Mouse (Mus musculus) megakaryocyte, adult 5-6 weeks (primary cell): Measurements from ENCODE around the gene Cep68. TPM values are rescaled to one million over a fixed set of nuclear protein-coding genes. Genes with fewer than 3 reads are reported as not detected.
A peak's percentile ranks its signal among the peaks of the same experiment; 100 is the strongest.

Experiments
- ATAC-seq: 2 replicates; pipeline ENCODE4 v1.8.0; 2016; ENCODE audit warnings: mild to moderate bottlenecking, inconsistent platforms; ENCODE audit not compliant: poor library complexity, severe bottlenecking
- total RNA-seq, 2 experiments: library from RNA; stranded (forward) in 1 of 2; stranded (reverse) in 1 of 2; fragments of 153-499, 151-499 nt in 1 of 2; fragments of 221-1000, 200-1000 nt in 1 of 2; gene quantifications; 2 replicates each; pipeline versions ENCODE4 v1.2.3 to v1.2.4; 2015 to 2017

Cep68 gene
- total RNA-seq (2015) (5.8 and 8.3 TPM in 2 replicates), total RNA-seq (2017) (7.4 and 7.6 TPM in 2 replicates)

DNA sequence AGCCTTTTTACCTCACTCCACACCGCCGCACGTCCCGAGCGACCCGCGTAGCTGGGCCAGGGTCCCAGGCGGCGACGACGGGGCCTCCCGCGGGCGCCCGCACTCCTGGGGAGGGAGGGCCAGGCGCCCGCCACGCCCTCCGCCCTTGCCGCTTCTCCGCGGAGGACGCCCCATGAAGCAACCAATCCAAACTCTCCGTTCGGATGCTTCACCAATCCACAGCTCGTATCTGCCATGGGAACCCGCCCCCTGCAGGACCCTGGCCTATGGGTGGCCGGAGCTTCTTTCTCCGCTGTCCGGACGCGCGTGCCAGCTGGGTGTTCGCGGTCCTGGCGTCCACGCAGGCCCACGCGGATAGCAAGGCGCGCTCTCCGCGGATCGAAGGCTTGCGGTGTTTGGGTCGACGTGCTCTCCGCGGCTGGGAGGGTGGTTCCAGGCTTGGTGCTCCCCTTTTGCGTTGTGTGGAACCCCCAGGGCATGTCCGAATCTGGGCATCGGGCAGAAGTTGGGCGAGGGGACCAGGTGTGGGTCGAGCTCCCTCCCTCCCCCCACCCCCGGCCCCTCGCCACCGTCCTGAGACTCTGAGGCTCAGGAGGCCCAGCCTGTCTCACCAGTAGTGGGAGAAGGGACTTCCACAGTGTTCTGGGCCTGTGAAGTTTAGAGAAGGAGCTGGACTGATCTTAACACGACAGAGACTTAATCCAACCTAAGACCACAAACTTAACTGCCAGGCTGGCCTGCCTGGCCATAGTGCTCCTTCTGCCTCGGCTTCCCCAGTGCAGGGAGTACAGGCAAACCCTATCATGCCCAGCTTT, at the start of gene Cep68:
Gene Cep68, minus strand, starts transcription at position 134 of the 815 bp plus-strand sequence.
- ATAC-seq = peak; percentile 99

DNA sequence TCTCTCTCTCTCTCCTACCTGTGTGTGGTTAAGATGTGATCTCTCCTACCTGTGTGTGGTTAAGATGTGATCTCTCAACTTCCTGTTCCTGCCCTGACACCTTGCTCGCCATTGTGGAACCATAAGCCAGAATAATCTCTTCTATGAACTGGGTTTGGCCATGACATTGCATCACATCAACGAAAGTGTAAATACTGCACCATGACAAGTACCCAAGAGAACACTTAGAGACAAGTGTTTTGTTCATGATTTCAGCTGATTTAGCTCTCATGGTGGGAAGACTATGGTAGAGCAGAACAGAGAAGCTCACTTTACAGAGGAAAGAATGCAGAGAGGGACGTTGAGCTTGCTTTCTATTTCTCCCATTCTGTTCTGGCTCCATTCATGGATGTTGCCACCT, 35.2 kb upstream of the Cep68 start:
- ATAC-seq = no peak

DNA sequence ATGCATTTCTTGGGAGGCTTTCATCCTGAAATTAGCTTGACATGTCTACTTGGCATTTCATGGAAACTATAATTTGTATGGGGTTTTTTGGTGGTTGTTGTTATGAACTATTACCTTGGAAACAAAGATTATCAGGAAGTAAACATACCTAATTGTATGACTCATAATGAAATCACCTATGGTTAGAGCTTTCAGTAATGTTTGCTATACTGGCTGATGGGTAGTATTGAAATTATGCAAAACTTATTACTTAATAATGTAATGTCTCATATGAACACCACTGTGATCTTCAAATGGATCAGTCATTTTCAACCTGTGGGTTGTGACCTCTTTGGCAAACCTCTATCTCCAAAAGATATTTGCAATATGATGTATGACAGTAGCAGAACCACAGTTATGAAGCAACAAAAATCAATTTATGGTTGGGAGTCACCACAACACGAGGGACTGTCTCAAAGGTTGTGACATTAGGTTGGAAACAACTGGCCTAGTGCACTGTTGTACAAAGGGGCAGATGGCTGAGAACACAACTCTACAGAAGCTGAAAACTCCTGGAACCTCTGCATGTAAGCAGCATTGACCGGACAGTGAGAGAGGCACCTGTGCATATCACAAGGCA, 33.5 kb upstream of the Cep68 start:
- no peak for ATAC-seq

DNA sequence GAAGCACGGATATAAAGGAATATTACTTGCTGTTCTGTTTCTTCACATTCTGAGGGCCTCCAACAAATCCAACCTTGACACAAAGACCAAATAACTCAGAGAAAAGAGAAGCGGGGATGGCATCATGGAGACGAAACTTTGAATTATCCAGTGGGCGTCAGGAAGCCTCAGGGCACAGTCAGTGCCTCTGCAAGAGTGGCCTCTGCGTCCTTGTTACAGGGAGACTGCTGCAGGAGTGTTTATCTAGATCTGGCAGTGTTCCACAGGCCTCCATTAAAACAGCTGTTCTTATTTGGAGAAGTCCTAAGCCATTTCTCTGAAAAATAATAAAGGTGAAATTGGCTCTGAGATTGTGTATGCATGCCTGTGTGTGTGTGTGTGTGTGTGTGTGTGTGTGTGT, 31.8 kb upstream of the Cep68 start:
- ATAC-seq = no peak

DNA sequence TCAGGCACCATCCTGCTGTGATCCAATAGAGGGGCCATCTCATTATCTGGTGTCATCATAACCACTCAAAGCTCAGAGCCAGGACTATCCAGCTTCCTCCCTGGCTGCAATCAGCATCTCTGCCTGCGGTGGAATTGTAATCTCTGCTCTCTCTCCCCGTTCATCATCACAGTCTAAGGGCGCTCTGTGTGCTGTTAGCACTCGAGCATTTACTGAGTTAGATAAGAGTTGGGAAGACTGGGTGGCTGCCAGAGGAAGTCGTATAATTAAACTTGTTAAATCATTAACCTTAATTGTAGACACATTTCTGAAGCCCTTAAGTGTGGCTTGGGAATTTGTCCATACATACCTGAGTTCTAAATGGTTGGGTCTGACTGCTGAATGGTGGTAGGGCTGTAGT, 29.5 kb upstream of the Cep68 start:
- no peak for ATAC-seq

DNA sequence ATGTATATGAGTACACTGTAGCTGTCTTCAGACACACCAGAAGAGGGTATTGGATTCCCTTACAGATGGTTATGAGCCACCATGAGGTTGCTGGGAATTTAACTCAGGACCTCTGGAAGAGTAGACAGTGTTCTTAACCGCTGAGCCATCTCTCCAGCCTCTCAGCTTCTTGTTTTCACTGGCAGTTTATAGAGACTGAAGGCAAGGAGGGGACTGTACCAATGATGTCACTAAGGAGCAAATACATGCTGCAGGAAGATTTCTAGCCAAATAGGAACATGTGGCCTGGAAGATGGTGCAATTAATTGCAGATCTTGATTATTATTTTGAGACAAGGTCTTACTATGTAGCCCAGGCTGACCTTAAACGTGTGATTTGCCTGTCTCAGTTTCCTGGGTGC, 27.9 kb upstream of the Cep68 start:
- ATAC-seq = no peak

DNA sequence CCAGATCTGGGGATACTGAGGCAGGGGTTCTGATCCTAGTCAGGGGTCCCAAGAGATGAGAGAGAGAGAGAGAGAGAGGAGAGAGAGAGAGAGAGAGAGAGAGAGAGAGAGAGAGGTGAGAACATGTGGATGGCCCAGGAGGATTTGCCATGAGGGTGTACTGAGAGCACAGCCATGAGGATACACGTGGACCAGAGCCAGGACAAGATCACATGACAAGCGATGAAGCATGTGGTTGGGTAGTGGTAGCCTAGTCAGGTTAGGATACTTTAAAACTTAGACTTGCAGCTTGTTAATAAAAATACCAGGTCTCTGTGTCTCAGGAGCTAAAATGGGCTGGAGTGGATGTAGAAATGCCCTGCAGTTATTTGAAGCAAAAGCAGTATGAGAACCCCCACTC, 26.7 kb upstream of the Cep68 start:
- no peak for ATAC-seq

DNA sequence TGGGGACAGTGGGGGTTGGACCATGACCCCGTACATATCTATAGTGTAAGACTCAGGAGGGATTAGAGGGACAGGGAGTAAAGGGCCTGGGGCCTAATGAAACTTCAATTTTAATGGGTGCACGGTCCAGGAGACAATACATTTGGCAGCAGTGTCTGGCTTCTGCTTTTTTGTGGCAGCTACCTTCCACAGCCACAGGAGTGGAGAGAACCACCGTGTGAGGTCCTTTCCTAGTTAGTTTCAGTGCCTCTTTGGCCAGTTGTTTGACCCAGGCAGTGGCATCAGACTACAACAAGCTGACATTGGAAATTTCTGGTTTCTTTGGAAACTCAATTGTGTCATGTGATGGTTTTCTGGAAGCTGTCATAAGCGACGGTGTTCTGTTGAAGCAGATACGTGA, 20.7 kb upstream of the Cep68 start:
- no peak for ATAC-seq

DNA sequence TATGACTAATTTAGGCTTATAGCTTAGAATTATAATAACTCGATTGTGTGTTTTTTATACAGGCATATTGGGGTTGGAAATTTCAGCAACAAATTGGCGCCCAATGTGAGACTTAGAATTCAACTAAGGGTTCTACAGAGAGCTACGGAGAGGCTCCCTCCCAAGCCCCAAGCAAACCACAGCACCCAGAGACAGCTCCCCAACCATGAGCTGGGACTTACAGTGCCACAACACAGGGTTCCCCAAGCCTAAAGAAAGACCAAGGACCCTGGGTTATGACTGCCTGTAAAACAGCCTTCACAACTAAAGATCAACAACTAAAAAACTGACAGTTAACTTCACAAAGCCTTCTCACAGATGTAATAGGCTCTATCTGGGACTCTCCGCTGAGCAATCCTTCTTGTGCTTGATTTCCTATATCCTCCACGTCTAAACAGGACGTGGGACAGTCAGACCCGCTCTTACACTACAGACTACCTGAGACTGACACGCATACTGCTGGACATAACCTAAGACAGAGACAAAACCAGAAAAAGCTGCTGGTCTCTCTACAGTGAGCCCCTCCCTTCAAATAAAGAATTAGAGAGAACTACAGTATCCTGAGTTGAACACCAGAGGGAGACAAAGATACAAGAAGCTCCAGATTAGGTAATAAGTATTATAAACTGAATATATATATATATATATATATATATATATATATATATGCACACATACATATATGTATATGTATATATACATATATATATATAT, 13.6 kb upstream of the Cep68 start:
- peak; percentile 59 for ATAC-seq

DNA sequence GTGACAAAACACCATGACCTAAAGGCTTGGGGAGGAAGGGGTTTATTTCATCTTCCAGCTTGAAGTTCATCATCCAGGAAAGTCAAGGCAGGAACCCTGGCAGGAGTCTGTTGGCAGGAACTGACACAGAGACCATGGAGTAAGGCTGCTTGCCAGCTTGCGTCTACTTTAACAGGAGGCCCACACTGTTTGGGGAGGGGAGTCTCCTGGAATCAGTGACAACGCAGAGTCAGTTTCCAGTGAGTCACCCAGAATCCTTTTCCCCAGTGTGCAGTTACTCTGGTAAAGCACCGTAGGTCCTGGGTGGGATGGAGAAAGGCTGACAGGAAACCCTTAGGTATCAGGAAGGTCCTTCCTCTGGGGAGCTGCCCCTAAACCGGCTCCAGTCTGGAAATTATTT, 5.6 kb upstream of the Cep68 start:
- no peak for ATAC-seq

DNA sequence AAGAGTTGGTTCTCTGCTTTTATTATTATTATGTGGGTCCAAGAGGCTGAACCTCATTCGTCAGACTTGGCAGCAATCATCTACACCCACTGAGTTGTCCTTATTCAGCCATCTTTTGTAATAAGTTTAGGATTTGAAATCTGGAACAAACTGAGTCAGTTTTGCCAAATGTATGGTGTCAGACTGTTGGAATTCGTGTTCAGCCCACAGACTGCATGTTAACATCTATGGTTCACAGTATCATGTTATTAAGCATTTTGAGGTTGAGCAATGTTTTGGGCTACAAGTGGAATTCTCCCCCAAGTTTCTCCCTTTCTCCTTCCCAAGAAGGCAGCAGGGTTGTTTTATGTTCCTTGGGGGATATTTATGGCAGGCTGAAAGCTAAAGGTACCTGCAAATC, 3.9 kb upstream of the Cep68 start:
- ATAC-seq = no peak

DNA sequence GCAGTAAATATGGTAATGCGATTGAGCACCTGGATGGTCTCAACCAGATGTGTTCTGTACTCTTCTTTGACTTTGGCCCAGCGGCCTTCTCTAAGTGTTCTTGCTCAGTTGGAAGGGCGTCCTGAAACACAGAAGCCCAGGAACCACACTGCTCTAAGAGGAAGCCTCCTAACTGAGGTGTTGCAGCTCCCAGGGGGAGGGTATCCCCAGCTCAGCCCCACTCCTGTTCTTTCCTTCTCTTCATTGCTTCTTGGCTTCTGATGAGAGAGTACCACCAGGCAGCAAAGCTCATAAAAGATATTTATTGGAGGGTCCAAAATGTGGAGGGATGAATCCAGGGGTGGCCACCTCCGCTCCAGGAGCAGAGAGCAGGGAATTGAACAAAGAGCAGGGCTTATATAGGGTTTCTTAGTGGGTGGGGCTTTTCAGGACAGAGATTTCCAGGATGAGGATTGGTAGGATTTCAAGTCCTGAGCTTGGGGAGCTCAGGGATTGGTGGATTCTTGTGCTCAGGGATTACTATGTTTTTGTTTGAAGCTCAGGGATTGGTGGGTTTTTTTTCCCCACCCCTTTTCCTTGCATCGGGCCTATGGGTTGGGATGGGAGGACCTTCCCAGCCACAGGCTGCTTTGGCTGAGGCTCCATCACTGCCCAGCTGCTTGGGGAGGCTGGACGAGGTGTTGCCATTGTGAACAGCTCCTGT, 1.4 kb upstream of the Cep68 start:
- no peak for ATAC-seq

DNA sequence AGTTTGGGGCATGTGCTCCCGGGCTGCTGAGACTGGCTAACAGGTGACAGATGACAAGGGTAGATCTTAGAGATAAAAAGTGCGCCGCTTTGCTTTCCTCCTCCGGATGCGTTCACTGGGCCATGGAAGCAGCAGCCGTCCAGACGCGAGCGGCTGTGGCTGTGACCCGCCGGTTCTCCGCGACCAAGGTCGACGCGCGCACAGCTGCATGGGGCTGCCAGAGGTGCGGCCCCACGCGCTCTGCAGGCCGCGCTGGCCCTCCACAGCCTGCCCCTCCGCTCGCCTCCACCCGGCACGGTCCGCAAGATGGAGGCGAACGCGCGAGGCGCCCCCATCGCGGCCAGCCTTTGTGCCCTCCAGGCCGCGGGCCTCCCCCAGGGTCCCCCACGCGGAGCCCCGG, 389 bp downstream of the Cep68 start:
- peak; percentile 40 for ATAC-seq

DNA sequence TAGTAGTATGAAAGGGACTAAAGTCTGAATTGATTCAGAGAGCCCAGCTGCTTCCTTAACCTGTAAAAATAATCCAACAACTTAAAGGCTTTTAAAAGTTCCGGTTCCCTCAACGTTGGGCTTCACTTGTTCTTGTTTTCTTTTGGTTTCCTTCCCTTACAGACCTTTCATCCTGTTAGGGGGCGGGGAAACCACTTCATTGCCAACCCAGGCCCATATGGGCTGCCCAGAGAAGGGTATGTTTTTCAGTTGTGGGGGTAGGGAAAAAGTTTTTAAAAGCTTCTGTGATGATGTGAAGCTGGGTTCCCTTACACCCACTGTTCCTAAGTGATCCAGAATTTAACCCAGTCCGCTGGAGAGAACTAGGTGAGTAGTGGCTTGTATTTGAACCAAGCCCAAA, 952 bp downstream of the Cep68 start:
- no peak for ATAC-seq

DNA sequence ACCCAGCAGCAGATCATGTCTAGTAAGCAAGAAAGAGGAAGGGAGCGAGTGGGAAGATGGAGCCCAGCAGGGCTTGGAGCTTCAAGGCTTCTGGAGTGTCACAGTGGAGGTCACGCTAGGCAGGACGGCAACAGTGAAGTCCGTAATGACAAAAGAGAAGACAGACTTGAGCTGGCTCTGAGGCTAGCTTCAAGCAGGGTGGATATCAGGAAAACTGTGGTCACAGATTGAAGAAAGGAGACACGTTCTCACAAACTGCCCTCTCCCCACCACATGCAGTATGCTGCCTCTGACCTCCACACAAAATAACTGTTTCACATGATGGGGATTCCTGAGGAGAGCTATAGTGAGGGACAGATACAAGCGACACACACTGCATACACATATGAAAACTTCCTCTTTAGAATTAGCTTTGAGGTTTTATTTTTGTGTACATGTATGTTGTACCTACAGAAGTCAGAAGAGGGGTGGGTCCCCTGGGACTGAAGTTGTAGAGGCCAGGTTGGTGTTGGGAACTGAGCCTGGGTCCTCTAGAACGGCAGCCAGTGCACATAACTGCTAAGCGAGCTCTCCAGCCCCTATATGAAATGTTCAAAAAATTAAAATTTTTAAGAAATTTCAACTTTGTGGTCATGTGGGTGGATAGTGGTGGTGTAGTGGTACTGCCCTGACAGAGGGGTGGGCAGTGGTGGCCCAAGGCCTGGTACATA, 1.9 kb downstream of the Cep68 start:
- no peak for ATAC-seq

DNA sequence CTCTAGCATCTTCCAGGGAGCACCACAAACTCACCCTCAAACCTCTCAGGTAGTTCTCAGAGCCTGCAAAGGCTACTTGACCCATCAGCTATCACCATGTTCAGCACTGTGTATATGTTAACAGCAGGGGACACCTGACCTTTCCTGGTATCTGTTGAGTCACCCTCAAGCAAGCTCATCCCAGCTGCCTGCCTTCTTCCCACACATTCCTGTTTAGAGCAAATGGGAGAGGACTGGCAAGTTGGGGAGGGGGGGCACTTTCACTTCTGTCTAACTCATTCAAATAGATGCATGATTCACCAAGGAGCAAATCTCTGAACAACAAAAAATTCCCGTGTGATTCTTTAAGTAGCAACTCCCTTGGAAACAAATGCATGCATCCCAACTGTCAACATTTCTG, 2.6 kb downstream of the Cep68 start:
- no peak for ATAC-seq

DNA sequence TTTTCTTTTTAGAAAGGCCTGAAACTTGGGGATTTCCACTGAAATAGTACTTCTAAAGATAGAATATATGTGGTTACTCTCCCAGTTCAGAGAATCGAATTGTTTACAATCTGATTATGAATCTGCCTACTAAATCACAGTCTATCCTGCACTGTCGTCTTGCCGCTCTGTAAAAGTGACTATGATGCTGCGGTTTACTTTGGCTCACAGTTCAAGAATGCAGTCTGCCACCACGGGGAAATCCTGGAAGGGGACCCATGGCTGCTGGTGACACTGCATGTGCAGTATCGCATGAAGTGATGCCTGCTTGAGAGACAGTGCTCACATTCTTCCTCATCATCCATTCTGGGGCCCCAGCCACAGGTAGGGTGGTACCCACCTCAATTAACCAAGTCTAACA, 3.9 kb downstream of the Cep68 start:
- no peak for ATAC-seq

DNA sequence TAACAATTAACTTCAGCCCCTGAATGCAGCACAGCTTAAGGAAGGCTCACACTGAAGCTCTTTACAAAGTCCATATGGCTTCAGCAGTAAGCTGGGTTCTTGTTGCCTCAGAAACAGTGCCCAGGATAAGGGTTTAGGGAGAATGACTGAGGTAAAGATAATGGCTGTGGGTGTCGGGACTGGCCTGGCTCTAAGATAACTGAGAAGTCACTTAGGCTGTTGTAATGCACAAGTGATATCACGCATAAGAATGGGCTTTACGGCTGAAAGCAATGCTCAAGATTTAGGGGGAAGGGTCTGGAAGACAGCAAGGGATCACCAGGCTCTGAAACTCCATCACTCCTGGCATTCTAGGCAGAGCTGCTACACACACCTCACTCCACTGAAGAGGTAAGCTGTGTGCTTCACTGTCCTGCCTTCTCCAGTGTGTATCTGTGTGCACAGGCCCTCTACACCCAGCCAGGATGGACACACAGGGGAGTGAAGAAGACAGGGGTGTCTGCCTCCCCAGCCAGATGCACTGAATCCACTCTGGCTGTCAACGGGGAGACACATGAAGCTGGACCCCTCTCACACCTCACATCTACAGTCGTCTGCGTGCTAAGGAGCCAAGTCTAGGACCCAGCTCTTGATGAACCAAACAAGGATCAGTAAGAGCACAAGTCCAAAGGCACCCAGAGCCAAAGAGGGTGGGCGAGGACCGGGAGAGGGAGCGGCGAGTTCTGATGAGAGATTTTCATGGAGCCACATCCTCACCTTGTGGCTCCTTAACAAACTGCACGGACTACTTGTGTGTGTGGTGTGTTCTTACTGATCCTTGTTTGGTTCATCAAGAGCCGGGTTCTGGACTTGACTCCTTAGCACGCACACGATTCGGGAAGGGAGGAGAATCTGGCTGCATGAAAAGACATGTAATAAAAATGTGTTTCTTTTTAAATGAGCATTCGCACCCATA, 4.6 kb downstream of the Cep68 start:
- no peak for ATAC-seq

DNA sequence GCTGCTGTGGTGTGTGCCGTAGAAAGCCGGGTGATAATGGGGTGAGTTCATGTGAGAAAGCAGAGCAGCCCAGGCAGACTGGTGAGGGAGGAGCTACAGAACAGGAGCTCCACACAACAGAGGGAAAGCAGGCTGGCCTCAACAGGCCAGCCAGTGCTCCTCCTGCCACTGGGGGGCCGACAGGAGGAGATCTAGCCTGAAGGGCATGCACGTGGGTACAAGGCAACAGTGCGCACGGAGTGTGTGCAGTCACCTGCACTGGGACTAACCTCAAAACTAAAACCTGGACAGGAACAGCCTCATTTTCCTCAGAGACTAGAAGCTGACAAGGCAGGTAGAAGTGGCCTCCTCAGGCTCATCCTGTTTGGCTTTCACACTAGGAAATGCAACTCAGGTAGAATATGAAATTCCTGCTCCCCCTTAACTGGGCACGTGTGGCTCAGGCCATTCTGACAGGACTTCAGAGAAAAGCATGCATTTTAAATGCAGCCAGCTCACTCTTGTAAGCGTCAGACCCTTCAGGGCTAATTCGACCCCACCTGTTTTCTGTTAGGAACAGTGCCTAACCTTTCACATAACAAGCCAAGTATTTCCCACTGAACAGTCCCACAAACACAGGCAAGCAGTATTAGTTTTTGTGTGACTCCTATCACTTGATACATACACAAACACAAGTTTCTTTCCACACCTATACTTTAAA, 5.9 kb downstream of the Cep68 start:
- no peak for ATAC-seq
